Mouse (Mus musculus) spleen, embryonic (tissue): ENCODE results near the gene 1700025G04Rik.

Source experiments
- CTCF ChIA-PET: fragments of 350-600 bp; sonication (Branson Sonifier 250); formaldehyde crosslinking; loops from one replicate; lab custom pipeline; 2022; lab: Charles Lee

The 1700025G04Rik gene

DNA sequence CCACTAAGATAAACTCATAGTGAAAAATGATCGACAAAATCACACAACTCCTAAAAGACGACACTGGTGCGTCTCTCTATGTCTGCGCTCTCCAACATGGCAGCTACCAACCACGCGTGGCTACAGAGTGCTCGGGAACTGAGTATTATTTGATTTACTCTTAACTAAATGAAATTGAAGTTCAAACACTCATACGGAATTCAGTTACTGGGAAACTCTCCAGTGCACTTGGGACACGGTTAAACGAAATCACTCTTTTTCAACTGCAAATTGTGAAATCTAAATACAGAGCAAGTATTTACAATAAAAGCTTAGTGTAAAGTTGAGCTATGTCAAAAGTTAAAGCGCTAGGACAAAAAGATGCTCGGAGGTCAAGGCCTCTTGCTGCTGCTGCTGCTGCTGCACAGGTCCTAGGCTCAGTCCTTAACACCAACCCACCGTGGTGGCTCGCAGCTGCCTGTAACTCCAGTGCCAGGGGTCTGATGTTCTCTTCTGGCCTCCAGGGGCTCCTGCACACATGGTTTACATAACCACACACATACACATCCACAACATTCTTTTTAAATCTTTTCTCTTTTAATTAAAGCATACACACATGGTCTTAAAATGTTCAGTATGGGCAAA lies 13.6 kb downstream of the 1700025G04Rik start:
- CTCF ChIA-PET = no interaction called here

DNA sequence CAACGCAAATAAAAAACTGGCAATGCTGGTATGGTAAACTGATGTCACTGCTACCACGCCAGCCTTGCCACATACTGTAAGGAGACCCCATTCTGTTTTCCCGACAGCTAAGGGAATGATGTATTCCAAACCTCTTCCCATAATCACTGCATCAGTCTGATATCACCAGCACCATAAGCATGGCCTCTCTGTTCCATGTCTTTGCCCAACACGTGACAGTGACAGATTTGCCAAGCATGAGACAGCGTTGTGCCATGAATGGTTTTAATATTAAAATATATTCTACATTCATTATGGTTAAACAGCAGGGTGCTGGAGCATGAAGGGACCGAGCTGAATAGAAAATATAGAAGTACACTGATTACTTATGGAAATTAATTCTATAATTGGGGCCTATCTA lies 14.2 kb downstream of the 1700025G04Rik start:
- CTCF ChIA-PET = no interaction called here

DNA sequence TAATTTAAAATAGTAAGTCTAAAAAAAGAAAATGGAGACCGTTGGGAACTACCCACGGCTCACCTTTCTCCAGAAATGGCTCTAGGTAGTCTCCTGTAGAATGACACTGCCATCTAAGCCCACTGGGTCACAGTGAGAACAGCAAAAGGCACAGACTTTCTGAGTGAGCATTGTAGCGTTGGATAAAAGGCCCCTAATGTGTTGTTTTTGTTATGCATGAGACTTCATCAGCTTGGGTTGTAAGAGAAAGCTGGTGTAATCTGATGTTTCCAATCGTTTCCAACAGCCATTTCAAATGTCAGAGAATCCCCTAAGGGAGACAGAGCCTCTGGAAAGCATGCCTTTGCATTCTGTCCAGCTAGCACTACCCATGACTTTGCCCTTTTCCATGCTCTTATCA lies 19.5 kb downstream of the 1700025G04Rik start:
- CTCF ChIA-PET = no interaction called here

DNA sequence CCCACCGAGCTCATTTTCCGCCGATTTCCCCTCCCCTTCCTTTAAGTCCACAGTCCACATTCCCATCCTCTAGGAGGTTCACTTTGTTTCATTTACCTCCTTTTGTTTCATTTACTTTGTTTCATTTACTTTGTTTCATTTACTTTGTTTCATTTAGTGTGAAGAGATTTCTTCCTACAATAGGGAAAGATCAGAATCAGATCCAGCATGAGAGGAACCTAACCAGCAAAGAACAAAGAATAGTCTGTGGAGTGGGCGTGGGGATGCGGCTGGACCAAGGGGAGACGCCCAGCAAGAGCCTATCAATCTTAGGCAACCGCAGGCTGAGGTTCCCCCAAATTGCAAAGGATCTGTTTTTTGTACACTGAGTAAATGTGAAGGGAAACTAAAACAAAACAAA lies 20.2 kb downstream of the 1700025G04Rik start:
- CTCF ChIA-PET = no interaction called here

DNA sequence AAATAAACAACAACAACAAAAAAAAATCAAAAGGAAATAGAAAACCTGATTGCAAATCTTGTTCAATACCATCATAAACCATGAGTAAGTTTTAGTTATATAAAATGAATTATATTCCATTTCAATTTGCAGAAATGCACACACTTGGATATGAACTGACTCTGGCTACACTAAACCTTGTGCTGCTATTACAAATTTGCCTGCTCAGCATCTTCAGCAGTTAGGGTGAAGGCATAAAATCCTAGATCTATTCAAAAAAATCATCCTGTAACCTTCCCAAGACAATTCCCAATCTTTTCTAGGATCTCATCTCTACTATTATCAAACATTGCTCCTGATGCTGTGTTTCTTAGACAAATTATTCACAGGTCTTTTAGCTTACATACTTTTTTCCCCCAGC lies 22.0 kb downstream of the 1700025G04Rik start:
- CTCF ChIA-PET = no interaction called here

DNA sequence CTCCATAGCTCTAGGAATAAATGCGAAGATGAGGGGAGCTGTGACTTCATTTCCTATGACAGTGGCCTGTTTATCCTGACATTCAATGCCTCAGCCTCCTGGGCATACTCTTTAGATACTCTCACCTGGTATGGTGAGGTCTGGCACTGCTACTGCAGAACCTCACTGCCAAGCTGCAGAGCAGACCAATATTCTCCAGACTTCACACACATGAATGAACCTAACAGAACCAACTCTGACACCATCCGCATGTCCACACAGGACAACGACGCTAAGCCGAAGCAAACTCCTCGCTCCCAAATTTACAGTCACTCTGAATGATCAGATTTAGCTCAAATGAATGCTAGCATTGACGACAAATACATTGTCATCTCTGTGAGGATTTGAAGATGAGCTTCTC lies 24.4 kb downstream of the 1700025G04Rik start:
- CTCF ChIA-PET = no interaction called here

GRCm38 (mm10) chr1:152063357-152064145 lies 26.4 kb downstream of the 1700025G04Rik start:
- CTCF ChIA-PET = no interaction called here

DNA sequence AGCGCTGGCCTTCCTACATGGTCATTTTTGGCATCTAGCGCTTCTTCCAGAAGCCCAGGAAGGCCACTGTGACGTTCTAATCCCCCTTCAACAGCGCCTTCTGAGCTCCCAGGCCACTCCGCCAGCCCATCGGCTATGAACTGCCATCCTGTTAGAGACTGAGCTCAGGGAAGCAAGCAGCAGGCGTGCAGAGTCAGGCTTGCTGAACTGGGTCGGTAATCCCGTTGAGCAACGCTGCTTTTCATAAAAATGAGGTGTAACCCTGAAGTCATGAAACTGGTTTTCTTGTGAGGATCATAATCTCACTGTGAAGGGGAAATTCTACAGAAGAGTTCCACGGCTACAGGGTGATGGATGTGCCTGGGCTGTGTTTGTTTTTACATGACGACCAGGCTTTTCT lies 28.2 kb downstream of the 1700025G04Rik start:
- CTCF ChIA-PET = no interaction called here

GRCm38 (mm10) chr1:152060265-152060664 lies 29.7 kb downstream of the 1700025G04Rik start:
- CTCF ChIA-PET = interaction anchor here (0.6 kb wide), 1 partner anchor 56 kb away, joined by 9 read pairs; no protein-coding TSS in a partner anchor

DNA sequence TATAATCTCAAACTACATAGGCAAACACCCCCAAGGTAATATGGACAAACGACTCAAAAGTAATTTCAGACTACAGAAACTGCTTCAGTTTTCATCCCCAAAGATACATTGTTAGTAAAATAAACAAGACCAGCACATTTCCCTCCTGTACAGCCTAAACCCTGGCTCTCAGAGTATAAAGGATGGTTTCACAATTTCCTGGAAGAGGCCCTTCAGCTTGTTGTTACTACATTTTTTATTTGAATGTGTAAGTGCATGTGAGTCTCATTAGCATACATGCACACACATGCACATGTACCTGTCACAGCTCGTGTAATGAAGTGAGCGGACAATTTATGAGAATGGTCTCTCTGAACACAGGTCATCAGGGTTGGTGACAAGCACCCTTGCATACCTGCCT lies 31.1 kb downstream of the 1700025G04Rik start:
- CTCF ChIA-PET = no interaction called here

DNA sequence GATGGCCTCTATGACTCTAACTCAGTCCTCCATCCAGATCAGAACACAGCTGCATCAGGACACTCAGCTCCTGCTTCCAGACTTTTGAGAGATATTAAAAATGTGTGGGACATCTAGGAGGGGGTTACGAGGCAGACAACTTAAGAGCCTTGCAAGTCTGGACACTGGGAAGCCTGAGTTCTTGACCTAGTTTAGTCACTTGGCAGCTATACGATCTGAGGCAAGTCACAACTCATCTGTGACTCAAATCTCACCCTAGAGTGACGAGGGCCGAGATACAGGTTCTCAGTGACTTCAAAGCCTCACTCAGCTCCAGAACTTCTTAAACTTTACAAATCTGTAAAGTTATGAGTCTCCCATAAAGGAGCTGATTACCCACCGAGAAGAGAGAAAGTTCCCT lies 36.8 kb downstream of the 1700025G04Rik start:
- CTCF ChIA-PET = interaction anchor here (0.6 kb wide), 1 partner anchor 16 kb away, joined by 6 read pairs; no protein-coding TSS in a partner anchor

DNA sequence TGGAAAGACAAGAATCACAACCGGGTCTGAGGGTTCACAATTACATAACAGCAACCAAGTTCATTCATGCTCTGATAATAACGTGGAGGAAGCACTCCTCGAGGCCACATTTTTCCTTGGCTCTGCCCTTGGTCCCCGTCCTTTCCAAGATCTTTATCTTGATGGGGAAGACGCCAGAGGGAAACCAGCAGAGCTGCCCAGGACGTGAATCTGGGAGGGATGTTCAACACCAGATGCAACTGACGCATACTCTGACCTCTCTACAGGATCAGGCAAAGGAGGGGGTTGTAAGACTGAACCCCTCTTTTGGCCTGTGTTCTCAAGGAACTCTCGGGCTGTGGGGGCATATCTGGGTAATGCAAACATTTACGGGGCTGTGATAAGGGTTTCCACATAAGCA lies 38.1 kb downstream of the 1700025G04Rik start:
- CTCF ChIA-PET = interaction anchor here (0.7 kb wide), 1 partner anchor 1216 kb away, joined by 3 read pairs; no protein-coding TSS in a partner anchor

GRCm38 (mm10) chr1:152050037-152050436 lies 39.9 kb downstream of the 1700025G04Rik start:
- CTCF ChIA-PET = no interaction called here

DNA sequence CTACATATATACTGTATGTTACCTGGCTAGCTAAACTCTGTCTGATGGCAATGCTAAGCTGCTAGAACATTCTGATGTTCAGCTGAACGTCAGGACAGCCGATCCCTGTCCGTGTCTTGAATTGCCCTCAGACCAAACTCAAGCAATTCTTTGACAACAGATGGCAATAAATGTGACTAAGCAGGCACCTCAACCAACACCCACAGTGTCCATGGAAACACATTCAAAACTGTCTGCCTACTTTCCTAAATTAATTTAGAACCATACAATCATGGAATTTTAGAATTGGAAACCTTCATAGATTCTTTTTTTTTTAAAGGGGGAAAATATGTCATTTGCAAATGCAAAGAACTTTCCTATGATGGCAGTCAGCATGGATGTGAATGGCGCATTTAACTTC lies 41.6 kb downstream of the 1700025G04Rik start:
- CTCF ChIA-PET = no interaction called here

GRCm38 (mm10) chr1:152047416-152047815 lies 42.5 kb downstream of the 1700025G04Rik start:
- CTCF ChIA-PET = no interaction called here

- CTCF ChIA-PET = interaction anchor here (0.7 kb wide), 1 partner anchor 9 kb away, joined by 18 read pairs; no protein-coding TSS in a partner anchor
Measured at GRCm38 (mm10) chr1:152043453-152043852, 46.5 kb downstream of the 1700025G04Rik start.

DNA sequence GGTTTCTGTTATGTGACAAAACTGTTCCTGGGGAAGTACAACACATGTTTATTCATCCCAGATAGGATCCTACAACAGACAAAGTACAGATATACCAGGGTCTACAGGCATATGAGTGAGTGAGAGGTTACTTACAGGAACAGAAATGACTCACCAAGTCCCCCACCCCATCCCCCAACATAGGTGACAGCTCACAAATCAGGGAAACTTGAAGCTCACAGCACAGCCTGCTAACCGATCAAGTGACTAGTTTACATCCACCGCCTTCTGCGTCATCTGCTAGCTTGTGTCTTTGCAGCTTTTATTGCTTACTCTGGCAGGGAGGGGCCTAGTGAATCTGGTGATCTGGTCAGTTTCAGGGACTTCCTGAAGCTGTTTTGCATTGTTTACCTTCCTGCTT lies 47.5 kb downstream of the 1700025G04Rik start:
- CTCF ChIA-PET = interaction anchor here (0.7 kb wide), 1 partner anchor 340 kb away, joined by 4 read pairs; no protein-coding TSS in a partner anchor

DNA sequence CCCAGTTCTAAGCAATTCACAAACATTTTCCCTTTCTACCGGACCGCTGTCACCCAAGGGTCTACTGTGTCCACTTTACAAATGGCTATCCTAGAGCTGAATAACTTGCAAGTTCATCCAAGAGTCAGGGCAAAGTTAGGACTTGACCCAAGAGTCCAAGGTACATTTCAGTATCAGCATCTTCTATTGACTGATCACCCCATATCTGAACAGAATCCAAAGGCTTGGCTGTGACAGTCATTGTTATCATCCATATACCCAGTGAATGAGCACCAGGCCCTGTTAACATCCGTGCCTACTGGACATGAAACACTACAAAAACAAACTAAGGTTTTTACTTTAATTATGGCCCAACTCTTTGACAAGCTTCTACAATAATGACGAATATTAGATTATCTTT lies 48.9 kb downstream of the 1700025G04Rik start:
- CTCF ChIA-PET = no interaction called here

GRCm38 (mm10) chr1:152040053-152040452 lies 49.9 kb downstream of the 1700025G04Rik start:
- CTCF ChIA-PET = no interaction called here

GRCm38 (mm10) chr1:152039588-152039987 lies 50.3 kb downstream of the 1700025G04Rik start:
- CTCF ChIA-PET = no interaction called here

DNA sequence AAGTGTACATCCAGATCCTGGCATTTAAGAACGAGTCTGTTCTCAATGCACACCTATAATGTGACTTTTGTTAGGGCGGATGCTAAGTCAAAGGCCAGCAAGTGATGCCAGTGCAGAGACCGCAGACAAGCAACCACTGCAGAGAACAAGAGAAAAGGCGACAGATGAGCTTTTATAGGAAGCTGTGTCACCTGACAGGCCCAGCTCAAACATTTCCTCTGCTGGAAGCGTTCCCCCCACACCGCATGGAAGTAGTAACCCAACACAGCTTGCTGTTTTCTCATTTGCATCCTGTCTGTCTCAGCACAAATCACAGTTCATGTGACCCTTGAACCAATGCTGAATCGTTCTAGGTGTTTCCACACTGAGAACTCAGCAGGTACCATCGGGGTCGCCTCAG lies 51.8 kb downstream of the 1700025G04Rik start:
- CTCF ChIA-PET = no interaction called here

GRCm38 (mm10) chr1:152037589-152037988 lies 52.3 kb downstream of the 1700025G04Rik start:
- CTCF ChIA-PET = no interaction called here

DNA sequence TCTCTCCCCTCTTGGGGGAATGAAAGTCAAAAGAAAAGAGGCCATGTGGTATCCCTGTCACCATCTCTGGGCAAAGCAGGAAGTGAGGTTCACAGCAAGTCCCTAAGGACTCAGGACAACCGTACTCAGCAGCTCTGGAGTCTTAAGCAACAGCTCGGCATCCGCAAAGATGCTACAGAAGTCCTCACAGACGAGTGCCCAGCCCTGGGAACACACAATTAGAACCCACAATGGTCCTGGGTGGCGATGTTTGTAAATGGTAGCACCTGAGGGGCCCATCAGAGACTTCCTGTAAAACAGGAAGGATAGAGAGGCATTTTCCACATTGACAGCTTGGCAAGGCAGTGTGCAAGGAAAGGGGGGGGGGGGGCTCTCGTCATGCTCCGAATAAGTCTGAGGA lies 55.2 kb downstream of the 1700025G04Rik start:
- CTCF ChIA-PET = interaction anchor here (0.6 kb wide), 1 partner anchor 9 kb away, joined by 18 read pairs; no protein-coding TSS in a partner anchor
